Mouse (Mus musculus): ENCODE results near the gene Brox.

GRCm38 (mm10) chr1:183320708-183321107 lies 23.6 kb upstream of the Brox start:
- TF ChIP-seq CTCF (IDR thresholded peaks at IDR 0.05; ENCODE audit: low read depth, low read length) (no peak), GATA1 (IDR thresholded peaks at IDR 0.05; ENCODE audit: borderline replicate concordance, low read length) (no peak), TAL1 (conservative IDR thresholded peaks at IDR 0.05; ENCODE audit: low read depth, low read length) (no peak)
